Mouse (Mus musculus): Measurements from ENCODE around the gene Nedd9.

GRCm38 (mm10) chr13:41505594-41505993 lies 18.4 kb upstream of the Nedd9 start:
- TF ChIP-seq CTCF (IDR thresholded peaks at IDR 0.05) (no peak), POLR2A (IDR thresholded peaks at IDR 0.05; ENCODE audit: insufficient read depth, low read depth, low read length) (no peak)
